Mouse (Mus musculus): ENCODE measurements around the gene Gm27179.
"Not testable (repeated sequence)": the region's sequence is repeated elsewhere in the genome, so short reads cannot be mapped to it uniquely, and the experiment has no call there.

GRCm38 (mm10) chr14:69503174-69503573, 9.2 kb downstream of the Gm27179 start, which contains the start of gene Gm16867:
- TF ChIP-seq POLR2A (IDR thresholded peaks at IDR 0.05; ENCODE audit: control insufficient read depth, low read depth, low read length); CTCF (IDR thresholded peaks at IDR 0.05; ENCODE audit: control insufficient read depth, insufficient read depth, insufficient replicate concordance, low read depth, low read length): not testable (repeated sequence)
